Mouse (Mus musculus) heart, postnatal 36 days (tissue): ENCODE results near the gene 1700003E16Rik. TPM values are rescaled to one million over a fixed set of nuclear protein-coding genes. Genes with fewer than 3 reads are reported as not detected.

Experiments used
- DNase-seq, 2 experiments: peaks; one replicate each; pipeline ENCODE4 v3.0.0; 2021 to 2022
- intact Hi-C: fragments of 180-260 bp; cut with DNase I; formaldehyde crosslinking; loops from one replicate; pipeline ENCODE4 v1.15.1; 2025
- total RNA-seq, 2 experiments: library from RNA; stranded (reverse); gene quantifications; 2 replicates each; pipeline ENCODE4 v1.2.3; 2021

Gene 1700003E16Rik
- total RNA-seq, 2 experiments from 2014 or later = 0.16 to 0.39 TPM

DNA sequence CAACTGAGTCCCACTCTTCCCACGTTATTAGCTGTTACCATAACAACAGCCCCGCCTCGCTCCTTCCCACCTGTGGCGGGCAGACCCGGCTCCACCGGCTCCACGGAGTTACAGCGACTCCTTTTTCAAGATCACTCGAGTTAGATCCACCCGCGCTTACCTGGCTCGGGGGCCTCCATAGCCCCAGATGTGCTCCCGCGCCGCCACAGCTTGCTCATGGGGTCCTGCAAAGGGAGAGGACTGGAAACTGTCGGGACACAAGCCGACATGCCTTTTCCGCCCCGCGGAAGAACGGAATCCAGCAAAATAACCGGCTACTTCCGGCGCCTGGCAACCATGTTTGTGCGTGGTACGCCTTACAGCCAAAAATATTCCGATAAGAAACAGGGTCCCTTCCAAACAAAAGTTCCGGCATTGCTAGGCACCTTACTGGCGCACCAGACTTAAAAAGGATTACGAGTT is 31.3 kb upstream of the 1700003E16Rik start:
- peak; percentile 88 to 92 for DNase-seq
- intact Hi-C loops = no loop called here

DNA sequence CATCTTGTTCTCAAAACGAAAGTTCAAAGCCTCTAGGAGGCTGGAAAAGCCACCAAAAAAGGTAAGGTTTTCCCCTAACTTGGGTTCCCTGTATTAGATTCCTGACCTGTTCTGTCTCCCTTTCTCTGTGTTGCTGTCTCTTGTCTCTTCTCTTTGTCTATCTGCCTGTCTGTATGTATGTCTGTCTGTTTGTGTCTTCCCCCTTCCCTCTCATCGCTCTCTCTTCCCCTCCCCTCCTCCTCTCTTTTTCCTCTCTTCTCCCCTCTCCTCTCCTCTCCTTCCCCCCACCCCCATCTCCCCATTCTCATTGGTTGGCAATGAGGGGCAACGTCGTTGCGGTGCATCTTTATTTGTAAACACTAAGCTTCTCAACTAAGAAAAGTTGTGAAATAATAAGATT is 30.9 kb upstream of the 1700003E16Rik start, which contains the start of gene Ino80b:
Gene Ino80b, minus strand, starts transcription at position 101 of the 400 bp plus-strand sequence.
- intact Hi-C loops = no loop called here
- DNase-seq = no peak

DNA sequence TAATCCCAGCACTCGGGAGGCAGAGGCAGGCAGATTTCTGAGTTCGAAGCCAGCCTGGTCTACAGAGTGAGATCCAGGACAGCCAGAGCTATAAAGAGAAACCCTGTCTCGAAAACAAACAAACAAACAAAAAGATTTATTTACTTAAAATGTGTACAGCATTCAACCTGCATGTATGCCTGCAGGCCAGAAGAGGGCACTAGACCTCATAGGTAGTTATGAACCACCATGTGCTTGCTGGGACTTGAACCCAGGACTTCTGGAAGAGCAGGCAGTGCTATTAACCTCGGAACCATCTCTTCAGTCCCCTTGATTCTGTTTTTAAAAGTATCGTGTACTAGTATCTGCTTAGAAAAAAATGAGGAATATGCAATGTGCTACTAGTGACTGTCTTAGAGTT is 28.8 kb upstream of the 1700003E16Rik start:
- no peak for DNase-seq
- intact Hi-C loops = no loop called here

DNA sequence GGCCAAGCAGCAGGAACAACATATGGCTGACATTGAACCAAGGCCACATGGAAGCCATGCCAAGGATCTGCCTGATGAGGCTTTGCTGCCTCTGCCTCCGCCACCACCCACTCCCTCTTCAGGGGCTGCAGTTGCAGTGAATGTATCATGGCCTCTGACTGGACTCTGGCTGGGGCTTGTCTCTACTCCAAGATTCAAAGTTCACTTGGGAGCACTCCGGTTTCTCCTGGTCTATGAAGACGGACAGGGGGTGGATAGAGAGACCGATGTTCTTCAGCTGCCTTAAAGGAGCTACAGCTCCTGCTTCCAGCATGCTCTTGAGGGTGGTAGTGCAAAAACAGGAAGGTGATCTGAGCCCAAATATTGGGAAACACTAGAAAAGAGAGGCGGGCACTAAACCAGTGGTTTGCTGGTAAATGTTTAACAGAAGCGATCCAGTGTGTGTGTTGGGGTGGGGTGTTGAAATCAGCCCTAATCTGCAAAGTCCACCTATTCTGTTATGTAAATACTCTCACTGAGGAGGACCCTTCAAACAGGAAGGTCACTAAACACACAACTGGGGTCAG is 24.7 kb upstream of the 1700003E16Rik start:
- intact Hi-C loops = no loop called here
- DNase-seq = no peak

DNA sequence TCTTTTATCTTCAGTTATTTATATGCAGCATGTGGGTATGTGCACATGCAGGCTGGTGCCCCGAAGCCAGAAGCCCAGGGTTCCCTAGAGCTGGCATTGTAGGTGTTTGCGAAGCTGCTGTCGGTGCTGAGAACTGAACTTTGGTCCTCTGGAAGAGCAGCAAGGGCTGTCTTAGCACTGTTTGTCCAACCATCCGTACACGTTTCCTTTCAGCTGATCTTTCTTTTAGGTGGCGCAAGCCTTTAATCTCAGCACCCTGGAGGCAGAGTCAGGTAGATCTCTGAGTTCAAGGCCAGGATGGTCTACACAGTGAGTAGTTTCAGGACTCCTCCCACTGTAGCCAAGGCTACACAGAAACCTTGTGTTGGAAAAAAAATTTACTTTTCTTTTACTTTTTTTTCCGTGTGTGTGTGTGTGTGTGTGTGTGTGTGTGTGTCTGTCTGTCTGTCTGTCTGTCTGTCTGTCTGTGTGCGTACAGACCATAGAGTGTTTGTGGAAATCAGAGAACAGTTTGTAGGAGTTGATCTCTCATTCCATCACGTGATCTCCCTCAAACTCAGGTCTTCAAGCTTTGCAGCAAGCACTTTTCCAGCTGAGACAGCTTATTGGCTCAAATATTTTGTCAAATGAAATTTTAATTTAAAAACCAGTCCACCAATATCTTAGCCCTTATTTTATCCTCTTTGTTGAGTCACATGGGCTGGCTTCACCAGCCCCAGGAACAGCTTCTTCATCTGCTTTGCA is 23.9 kb upstream of the 1700003E16Rik start:
- no peak for DNase-seq
- intact Hi-C loops = no loop called here

DNA sequence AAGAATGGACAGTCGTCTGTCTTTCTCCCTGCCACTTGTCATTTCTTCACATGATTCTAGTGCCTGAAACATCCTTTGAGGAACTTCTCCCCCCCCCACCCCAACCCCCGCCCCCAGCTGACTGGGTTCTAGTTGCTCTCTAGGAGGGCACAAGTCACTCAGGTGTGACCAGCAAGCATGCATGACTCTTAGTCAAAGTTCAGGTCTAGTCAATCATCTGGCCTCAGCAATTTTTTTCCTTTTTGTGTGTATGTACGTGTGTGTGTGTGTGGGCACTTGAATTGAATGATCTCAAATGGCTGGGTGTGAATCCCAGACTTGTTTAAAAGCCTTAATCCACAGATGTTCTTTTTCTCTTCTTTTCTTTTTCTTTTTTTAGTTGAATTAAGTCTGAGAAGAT is 22.0 kb upstream of the 1700003E16Rik start:
- intact Hi-C loops = no loop called here
- DNase-seq = no peak

DNA sequence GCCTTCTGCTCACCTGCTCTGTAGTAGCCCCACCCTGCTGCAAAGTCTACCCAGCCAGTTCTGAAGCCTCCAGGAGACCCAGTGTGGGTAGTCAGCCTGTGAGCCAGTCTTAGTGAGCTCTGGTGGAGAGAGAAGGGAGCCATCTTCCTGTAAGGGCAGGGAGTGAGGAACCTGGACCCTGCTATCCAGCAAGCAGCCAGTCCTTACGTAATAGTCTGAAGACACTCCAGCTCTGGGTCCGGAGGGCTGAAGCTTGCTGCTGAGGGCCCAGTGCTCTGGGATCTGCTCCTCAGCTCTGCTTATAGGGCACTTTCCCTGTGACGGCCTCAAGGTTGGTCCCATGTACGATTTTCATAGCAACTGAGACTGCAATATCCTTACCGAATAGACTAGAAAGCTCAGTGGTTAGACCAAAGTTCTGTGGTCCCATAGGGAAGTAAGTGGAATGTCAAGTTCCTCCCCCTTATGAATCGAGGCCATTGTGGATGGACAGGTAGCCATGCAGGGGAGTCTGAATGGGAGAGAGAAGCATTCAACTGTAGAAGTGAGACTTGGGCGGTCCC is 21.2 kb upstream of the 1700003E16Rik start, which contains the start of gene Rtkn:
Gene Rtkn, plus strand, starts transcription at position 513 of the 563 bp plus-strand sequence.
- no peak for DNase-seq
- intact Hi-C loops = no loop called here

DNA sequence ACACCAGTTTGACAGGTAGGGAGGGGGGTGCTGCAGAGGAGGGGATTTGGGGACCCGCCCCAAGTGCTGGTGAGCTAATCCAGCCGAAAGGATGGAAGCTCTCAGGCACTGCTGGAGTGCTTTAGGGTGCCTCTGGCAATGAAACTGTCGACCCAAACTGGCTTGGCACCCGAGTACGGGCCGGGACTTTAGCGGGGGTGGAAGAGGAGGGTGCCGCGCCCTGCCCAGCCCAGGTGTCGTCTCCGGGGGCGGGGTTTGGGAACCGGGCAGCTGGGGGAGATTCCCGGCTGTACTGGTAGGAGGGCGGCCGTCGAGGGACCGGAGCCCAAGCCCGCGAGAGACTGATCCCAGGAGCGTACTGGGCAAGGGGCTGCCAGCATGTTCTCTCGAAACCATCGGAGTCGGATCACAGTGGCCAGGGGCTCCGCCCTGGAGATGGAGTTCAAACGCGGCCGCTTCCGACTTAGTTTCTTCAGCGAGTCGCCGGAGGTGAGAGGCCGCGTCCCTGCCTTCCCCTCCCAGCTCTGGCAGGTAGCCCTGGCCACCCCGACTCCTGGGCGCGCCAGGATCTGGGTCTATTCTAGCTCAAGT is 20.5 kb upstream of the 1700003E16Rik start:
- peak; percentile 42 to 47 for DNase-seq
- intact Hi-C loops = no loop called here

DNA sequence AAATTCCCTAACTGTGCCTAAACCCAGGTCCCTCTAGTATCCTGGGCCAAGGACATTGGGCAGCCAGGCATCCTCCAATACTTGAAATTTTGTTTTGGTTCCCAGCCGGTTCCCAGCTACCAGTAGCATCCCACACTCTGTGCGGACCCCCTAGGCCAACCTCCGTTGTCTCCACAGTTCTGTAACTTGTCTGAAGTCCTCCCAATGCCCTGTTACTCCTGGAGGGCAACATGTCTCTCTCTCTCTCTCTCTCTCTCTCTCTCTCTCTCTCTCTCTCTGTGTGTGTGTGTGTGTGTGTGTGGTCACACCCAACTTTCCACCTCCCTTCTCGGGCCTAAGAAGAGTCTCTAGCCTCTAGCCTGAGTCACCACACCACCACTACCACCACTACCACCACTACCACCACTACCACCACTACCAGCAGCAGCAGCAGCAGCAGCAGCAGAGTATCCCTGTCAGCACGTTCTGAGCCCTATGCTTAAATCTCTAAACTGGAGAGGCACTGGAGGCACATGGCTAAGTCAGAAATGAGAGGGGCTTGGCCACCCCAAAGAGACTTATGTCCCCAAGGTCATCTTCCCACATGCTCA is 19.8 kb upstream of the 1700003E16Rik start:
- intact Hi-C loops = no loop called here
- no peak for DNase-seq

DNA sequence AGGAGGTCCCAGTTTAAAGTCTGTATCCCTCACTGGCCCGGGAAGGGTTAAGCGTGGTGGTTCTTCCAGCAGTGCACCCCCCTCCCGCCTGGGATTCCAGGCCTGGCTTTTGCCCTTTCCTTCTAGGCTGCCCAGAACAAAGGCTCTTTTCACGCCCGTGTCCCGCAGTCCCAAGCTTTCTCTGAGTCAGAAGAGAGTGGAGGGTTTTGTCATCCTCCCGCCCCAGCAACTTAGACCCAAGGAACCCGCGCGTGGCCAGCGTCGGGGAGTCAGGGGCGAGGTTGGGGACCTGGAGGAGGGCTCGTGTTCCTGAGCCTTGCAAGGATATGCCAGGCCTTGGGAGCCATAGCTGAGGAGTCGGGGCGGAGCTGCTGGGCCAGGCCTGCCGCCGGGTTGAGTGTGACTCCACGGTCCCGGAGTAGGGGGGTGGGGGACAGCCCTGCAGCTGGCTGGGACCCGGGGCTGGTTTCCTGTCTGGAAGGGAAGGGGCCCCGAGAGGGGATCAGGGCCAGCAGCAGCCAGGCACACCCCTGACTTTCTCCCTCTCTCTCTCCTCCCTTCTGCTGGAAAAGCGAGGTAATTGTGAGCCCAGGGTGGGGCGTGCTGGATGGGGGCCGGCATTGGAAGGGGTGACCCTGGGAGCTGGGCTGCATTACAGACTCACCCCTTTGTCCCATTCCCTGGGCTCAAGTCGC is 19.2 kb upstream of the 1700003E16Rik start:
- DNase-seq = peak; percentile 69 to 89
- intact Hi-C loops = no loop called here

DNA sequence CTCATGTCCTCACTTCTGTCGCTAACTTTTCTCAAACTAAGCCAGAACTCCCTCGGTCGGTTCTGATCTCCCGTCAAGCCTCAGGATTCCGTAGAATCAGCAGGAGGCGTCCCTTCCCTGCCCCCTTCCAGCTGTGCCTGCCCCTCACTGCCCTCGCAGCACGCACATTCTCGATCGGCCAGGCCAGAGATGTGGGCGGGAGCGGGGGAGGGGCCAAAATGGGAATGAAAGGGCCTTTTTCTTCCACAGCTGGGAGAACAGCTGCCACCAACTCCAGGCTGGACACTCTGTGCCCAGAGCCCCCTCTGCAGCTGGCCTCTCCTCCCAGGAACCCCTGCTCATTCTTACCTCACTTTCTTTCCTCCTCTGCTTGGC is 18.6 kb upstream of the 1700003E16Rik start:
- DNase-seq = peak in 1 of 2 experiments; percentile 86
- intact Hi-C loops = no loop called here

DNA sequence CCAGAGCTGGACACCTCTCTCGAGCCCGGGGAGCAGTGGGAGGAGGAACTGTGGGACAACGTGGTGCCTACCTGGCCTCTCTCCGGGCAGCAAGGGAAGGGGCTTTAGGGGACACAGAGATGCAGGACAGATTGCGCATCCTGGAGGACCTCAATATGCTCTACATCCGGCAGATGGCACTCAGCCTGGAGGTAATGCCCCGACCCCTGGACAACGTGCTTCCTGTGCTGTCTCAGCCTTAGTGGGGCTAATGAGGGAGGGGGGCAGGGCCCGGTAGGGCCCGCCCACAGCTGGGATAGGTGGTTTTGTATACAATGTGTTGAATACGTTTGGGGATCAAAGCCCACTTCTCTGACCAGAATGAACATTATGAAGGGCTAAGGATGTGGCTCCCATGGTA is 18.1 kb upstream of the 1700003E16Rik start:
- intact Hi-C loops = no loop called here
- no peak for DNase-seq

DNA sequence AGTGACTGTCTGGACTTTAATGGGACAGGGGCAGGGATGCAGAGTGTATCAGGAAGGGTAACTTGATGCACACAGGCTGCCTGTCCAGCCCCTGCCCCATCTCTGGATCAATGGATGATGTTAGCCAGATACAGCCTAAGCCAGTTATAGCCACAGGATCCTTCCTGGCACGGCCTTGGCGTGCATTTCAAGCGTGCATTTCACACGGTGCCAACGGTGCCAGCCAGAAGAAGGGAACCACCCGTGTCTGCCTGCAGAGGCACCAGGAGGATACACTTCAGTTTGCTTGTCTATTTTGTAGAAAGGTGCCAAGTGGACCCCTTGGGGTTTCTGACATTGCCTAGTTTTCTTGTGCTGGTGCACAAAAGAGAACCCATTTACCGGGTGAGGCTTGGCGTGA is 16.2 kb upstream of the 1700003E16Rik start:
- DNase-seq = no peak
- intact Hi-C loops = no loop called here

DNA sequence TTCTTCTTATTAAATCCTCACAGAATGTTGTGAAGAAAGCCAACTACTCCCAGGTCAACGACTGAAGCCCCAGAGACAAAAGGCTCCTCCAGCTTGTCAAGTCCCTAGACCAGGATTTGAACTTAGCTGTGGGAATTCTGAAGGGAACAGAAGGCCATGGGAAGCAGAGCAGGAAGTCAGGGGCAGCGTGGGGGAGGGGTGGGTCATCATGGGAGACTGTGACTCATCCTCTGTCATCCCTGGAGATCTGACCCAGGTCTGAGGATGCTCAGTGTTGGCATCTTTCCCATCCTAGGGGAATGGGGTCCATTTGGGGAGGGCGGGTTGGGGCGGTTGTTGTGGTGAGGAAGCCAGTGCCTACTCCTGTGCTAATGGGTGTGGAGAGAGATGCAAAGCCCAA is 14.6 kb upstream of the 1700003E16Rik start:
- intact Hi-C loops = no loop called here
- no peak for DNase-seq

DNA sequence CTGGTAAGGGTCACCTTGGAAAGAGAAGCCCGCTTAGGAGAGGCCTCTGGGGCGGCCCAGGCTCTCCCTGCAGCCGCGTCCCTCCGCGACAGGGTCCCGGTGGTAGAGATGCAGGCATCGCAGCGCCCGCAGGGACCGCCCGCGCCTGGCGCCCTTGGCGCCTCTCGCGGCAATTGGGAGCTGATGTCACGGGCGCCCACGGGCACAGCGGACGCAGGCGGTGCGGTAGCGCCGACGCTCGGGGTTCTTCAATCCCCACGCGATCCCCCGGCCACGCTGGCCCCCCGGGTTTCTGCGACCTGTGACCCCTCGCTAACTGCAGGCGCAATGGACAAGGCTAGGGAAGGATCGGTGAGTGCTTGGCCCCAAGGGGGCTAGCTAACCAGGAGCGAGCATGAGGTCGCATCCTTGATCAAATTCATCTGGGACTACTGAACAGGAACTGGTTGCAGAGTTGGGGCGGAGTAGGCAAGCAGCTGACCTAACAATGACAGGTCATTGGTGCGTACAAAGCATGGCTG is 13.9 kb upstream of the 1700003E16Rik start:
- no peak for DNase-seq
- intact Hi-C loops = no loop called here

DNA sequence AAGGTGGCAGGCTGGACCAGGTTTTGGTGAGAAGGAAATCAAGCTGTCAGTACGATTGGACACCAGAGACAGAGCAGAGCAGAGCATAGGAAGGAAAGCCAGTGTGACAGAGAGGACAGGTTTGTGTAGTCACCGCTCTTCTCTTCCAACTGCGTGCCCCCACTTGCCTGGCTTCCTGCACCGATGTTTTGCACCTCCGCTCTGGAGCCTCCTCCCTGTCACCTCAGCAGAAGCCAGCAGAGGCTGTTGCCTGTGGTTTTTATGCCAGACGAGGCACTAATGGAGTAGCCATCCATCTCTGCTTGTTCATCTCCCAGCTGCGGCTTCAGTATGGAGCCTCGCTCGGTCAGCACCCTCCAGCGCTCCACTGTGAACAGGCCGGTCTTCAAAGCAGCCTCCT is 13.3 kb upstream of the 1700003E16Rik start:
- DNase-seq = no peak
- intact Hi-C loops = no loop called here

DNA sequence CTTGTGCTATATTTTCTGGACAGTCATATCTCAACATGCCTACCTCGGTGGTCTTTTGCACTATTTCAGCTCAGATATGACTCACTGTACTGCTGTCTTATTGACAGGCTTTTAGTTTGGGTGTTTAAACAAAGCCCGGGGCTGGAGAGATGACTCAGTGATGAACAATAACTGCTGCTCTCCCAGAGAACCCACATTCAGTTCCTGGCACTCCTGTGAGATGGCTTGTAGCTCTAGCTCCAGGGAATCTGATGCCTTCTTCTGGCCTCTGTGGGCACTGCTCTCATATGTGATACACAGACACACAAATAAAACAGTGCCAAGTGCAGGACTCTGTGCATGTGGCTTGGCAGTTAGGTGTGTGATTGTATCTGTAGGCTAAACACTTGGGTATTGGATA is 11.0 kb upstream of the 1700003E16Rik start:
- intact Hi-C loops = no loop called here
- DNase-seq = no peak

DNA sequence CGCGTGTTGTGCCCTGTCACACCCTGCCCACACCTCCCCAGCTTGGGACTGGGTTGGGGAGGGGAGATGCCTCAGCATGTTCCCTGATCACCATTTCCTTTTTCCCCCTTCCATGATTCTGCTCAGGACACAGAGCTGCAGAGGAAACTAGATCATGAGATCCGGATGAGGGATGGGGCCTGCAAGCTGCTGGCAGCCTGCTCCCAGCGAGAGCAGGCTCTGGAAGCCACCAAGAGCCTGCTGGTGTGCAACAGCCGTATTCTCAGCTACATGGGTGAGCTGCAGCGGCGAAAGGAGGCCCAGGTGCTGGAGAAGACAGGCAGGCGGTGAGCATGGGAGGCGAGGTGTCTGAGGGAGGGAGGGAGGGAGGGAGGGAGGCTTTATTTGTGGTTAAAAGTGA is 10.4 kb upstream of the 1700003E16Rik start:
- DNase-seq = no peak
- intact Hi-C loops = no loop called here

DNA sequence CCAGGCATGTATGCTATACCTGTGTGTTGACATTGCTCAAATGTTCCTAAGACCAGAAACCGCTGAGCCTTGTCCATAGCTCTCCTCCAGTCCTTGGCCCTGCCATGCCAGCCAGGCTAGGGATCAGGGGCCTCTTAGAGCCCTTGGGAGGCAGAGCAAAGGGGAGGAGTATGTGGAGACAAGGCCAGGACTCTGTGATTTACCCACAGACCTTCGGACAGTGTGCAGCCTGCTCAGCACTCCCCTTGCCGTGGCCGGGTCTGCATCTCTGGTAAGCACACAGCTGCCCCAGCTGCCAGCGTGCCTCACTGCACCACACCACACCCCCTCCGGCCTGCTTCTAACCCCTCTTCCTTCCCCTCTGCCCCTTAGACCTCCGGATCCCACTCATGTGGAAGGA is 8.9 kb upstream of the 1700003E16Rik start:
- no peak for DNase-seq

DNA sequence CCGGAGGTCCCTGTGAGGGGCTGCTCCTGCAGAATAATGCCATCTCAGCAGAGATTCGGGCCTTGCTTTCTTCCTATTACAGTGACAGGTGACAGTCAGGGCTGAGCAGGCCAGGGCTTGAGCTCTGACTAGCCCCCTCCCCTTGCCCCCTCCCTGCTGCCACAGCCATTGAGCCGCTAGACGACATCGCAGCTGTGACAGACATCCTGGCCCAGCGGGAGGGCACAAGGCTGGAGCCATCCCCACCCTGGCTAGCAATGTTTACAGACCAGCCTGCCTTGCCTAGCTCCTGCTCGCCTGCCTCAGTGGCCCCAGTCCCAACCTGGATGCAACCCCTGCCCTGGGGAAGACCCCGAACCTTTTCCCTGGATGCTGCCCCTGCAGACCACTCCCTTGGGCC is 4.5 kb upstream of the 1700003E16Rik start:
- intact Hi-C loops = no loop called here
- DNase-seq = no peak

More for the DNA sequence above, 8.9 kb upstream of the 1700003E16Rik start:
- intact Hi-C loops = no loop called here
